Mouse (Mus musculus) layer of hippocampus, postnatal 14 days (tissue): ENCODE measurements around the gene Olfr1378. TPM values are rescaled to one million over a fixed set of nuclear protein-coding genes. Genes with fewer than 3 reads are reported as not detected.

ENCODE experiments used
- total RNA-seq, 2 experiments: library from RNA; stranded (reverse); gene quantifications; 2 replicates each; pipeline ENCODE4 v1.2.3; 2021

Olfr1378 gene
- total RNA-seq, 2 experiments from 2014 or later = not detected

Other genes with a start within 250 kb of the Olfr1378 start
- gene Zfp354c, start 138.8 kb upstream of the Olfr1378 start, total RNA-seq = 10 to 100 TPM; 46.4 to 51.7 TPM
- gene Zfp879, start 125.0 kb upstream of the Olfr1378 start, total RNA-seq = 1 to 10 TPM; 3.1 to 4.4 TPM
- gene Grm6, start 115.8 kb upstream of the Olfr1378 start, total RNA-seq = not detected
- 1 to 10 TPM; 6.1 to 6.5 TPM for gene Zfp454, start 78.9 kb upstream of the Olfr1378 start, total RNA-seq
- 10 to 100 TPM; 16.4 to 18.0 TPM for gene Zfp2, start 50.4 kb upstream of the Olfr1378 start, total RNA-seq
- gene Zfp354b, start 34.9 kb upstream of the Olfr1378 start, total RNA-seq = 1 to 10 TPM; 4.8 to 6.6 TPM
- not detected for gene 4933414I15Rik, start 22.8 kb upstream of the Olfr1378 start, total RNA-seq
- not detected for gene Prop1, start 12.8 kb upstream of the Olfr1378 start, total RNA-seq
- not detected for gene Olfr1377, start 15.4 kb downstream of the Olfr1378 start, total RNA-seq
- gene Olfr51, start 37.1 kb downstream of the Olfr1378 start, total RNA-seq = not detected
- not detected for gene Olfr54, start 47.7 kb downstream of the Olfr1378 start, total RNA-seq
- gene Olfr1375, start 81.6 kb downstream of the Olfr1378 start, total RNA-seq = not detected
- gene Zfp354a, start 92.7 kb downstream of the Olfr1378 start, total RNA-seq = 1 to 10 TPM; 7.7 to 9.6 TPM